Mouse (Mus musculus): ENCODE data around the gene Wdr92.
"Not testable (repeated sequence)": the region's sequence is repeated elsewhere in the genome, so short reads cannot be mapped to it uniquely, and the experiment has no call there.

Gene Wdr92

DNA sequence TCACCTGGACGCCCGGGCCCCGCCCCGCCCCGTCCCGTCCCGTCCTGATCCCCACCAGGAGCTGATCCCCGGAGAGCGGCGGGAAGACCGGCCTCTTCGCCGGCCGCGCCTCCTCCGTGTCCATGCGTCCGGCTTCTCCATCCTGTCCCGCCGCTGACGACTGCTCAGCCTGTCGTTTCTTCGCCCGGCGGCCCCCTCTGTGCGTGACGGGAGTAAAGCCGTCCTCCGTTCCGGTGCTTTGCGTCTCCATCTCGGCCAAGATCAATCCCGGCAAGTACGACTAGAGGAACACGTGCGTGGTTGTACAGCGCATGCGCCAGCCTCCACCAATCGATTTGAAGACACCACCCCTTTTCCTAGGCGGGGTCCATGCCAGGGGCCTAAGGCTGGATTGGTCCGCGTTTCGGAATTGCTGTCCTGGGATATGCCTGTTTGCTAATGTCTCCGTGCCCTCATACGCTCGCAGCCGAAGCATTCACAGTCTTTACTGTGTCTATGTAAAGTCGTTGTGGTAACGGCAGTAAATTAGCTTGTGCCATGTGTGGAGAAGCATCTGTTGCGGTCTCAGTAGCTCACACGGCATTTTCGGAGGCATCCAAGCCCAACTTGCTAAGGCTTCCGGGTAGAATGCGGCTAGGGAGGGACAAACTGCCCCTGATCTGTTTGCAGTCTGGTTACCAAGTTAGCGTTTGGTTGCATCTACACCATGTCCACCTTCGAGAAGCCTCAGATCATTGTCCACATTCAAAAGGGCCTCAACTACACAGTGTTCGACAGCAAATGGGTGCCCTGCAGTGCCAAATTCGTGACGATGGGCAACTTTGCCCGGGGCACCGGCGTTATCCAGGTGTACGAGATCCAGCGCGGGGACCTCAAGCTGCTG lies 29.6 kb downstream of the Wdr92 start, which contains the start of gene Pno1:
Gene Pno1 (minus strand): TSS at position 311 of the 883 bp plus-strand sequence.
- DNase-seq (ENCODE audit: low spot score): peak; percentile 97

DNA sequence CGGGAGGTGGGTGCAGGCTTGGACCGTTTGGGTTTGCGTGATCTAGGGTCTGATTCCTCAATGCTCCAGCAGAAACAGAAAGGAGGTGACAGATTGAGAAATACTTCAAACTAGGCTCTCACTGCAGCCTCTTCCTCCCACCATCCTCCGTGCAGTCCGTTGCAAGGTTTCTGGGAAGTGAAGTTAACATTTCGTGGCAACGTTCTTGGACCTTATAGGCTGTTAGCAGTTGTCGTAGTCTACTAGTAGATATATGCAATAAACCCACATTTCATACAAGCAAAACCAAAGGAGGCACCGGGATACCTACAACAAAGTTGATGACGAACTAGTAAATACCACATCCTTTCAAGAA lies 30.2 kb downstream of the Wdr92 start:
- DNase-seq (ENCODE audit: low spot score): no peak

DNA sequence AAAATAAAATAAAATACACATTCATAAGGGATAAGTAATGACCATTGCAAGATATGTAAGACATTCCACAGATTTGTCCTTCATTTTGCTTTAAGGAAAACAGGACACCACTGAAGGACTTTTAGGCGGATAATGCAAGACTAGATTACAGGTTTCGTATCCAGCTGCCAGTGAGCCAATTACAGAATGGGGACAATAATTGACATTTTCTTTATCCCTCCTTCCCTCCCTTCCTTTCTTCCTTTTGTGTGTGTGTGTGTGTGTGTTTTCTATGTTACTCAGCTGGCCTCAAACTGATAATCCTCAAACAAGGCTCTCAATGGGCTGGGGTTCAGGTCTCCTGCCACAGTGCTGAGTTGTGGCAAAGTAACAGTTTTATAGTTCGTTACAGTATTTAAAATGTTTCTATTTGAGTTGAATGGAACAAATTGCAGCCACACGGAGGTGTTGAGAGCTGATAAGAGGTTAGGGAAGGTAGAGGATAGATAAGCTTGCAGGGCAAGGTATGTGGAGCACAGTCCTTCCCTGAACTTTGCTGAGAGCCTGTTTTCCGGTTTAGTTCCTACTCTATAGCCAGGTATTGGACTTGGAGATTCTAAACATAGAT lies 31.1 kb downstream of the Wdr92 start:
- DNase-seq (ENCODE audit: low spot score): no peak

DNA sequence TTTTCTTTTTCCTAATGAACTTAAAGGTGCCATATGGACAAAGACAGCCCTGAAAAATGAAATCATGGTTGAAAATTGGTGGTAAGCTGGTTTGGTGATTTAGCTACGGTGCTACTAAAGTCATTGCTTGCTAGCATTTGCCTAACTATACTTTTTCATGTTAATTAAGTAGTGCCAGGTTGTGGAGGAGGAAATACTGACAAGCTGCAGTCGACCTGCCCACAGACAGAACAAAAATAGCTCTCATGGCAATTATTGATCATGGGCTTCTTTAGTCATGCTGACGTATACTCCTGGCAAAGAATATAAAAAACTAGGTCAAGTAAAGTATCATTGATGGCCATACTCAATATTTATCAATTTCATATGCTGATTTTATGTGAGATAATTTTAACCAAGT lies 33.6 kb downstream of the Wdr92 start:
- DNase-seq (ENCODE audit: low spot score): no peak

DNA sequence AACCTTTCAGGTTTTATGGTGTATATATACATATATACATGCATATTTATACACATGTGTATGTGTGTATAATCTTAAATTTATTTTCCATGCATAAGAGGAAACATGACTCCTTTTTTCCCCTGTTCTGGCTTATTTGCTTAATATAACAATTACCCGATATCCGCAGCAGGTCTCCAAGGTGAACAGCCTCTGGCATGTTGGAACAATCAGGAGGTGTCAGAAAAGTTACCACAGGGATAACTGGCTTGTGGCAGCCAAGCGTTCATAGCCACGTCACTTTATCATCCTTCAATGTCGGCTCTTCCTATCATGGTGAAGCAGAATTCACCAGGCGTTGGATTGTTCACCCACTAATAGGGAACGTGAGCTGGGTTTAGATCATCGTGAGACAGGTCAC lies 39.2 kb downstream of the Wdr92 start:
- DNase-seq (ENCODE audit: low spot score): no peak

DNA sequence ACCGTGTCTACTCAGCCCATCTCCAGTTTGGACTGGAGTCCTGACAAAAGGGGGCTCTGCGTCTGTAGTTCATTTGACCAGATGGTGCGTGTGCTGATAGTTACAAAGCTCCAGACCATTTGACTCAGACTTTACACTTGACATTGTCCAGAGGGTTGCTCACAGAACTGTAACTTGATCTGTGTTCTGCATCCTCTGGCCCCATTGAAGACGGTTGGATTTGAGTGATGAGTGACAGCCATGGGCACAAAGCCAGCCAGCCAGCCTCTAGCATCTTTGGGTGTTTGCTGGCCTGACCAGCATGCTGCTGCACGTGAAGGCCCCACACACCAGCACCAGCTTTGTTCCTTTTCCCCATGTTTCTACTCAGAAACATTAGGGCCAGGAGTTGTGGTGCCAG lies 50.9 kb downstream of the Wdr92 start:
- no peak for DNase-seq (ENCODE audit: low spot score)

DNA sequence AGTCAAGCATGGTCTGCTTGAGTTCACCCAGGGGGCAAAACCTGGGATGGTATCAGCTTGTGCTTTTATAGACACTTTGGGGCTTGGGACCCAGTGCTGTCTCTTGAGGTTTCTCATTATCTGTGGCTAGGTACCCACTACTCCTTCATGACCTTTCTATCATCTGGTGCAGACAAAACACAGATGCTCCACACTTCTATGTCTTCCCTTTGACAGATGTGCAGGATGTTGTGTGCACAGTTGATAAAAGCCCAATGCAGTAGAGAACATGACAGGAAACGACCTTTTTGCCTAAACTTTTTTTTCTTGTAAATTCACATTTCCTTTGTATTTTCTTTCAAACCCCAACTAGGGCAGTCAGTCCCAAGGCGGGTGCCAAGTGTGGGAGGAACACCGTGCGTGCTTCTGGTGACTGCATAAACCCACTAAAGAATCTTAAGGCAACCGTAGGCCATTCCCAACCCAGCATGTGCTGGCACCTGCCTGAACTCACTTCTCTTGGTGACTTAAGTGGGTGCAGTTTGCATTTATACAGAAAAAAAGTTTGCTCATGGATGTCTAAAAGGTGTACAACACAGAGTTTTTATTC lies 54.6 kb downstream of the Wdr92 start:
- no peak for DNase-seq (ENCODE audit: low spot score)

DNA sequence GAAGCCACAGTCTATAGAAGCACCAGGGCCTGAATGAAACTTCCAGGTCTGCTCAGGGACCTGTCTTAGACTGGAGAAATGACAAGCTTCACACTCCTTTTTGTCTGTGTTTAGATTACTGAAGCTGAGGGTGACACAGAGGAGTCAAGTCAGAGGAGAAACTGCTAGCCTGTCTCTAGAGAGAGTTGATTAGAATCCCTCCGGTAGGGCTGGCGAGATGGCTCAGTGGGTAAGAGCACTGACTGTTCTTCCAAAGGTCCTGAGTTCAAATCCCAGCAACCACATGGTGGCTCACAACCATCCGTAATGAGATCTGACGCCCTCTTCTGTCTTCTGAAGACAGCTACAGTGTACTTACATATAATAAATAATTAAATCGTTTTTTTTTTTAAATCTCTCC lies 56.7 kb downstream of the Wdr92 start:
- not testable (repeated sequence) for DNase-seq (ENCODE audit: low spot score)

DNA sequence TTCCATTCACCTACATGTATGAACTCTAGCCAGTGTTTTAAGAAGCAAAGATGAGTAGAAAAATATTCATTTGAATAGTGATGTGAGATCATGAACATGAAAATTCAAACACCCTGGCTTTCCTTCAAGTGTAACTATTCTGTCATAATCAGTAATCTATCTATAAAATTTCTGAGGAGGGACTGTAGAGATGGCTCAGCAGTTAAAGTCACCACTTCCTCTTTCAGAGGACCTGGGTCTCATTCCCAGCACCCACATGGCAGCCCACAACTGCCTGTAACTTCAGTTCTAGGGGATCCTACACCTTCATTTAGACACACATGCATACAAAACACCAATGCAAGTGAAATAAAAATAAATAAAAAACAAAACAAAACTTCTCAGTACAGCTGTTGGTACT lies 66.8 kb downstream of the Wdr92 start:
- DNase-seq (ENCODE audit: low spot score): no peak

DNA sequence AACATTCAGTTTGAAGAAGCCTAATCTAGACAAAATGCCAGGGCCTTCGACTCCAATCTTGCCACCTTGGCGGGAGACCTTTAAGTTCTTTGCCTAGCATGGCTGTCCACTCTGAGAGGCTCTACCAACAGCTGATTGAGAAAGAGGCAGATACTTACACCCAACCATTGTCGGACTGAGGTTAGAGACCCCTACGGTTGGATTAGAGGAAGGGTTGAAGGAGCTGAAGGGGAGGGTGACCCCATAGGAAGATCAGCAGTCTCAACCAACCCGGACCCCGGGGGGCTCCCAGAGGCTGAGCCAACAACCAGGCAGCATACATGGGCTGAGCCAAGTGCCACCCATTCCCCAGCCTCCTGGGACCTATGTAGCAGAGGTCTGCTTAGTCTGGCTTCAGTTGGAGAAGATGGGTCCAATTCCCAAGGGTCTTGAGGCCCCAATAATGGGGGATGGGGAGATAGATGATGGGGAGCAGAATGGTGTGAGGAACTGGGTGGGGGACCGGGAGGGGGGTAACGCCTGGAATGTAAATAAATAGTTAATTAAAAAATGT lies 75.0 kb downstream of the Wdr92 start:
- no peak for DNase-seq (ENCODE audit: low spot score)

DNA sequence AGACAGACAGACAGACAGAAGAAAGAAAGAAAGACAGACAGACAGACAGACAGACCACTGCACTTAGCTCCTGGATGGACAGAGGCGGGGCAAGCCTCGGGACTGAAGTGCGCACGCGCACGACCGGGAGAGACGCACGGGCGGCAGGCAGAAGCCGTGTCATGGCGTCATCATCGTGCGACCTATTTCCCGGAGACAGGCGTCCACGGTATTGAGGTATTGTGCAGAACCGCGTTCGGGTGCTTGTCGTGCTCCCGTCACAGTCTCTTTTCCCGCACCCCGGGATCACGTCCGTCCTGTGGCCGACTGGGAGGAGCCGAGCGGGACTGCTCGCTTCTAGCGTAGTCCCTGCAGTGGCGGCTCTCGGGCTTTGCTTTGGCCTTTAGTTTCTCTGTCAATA lies 75.5 kb downstream of the Wdr92 start, which contains the start of gene C1d:
Gene C1d (plus strand): TSS at position 137 of the 400 bp plus-strand sequence.
- peak; percentile 97 for DNase-seq (ENCODE audit: low spot score)

DNA sequence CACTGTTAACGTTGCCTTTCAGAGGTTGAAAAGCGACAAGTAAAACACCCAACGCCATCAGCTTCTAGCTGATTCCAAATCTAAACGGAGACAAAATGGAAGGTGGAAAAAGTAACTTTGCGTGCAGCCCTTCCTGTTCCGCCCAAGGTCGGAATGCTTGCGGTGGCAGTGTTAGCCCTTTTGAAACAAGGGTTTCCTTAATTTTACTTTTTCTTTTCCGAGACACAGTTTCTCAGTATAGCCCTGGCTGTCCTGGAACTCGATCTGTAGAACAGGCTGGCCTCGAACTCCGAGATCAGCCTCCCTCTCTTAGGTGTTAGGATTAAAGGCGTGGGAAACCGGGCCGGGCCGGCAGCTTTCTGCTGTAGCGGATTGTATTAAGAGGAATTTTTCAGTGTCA lies 76.0 kb downstream of the Wdr92 start:
- DNase-seq (ENCODE audit: low spot score): peak; percentile 29

DNA sequence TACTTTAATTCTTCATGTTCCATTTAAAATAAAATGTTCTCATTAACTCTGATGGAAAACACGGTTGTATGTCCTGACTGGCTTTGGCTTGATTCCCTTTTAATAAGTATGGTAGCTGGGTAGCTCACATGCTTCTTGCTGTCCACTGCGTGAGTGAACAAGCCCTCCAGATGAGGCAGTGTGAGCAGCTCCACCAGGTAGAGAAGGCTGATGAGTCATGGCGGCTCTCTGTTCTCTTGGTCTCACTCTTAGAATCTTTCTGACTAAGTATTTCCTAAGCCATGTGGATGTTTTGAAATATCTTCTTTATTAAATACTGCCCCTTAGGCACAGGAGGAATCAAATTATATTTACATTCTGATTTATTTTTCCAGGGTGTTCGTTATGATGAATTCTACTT lies 85.3 kb downstream of the Wdr92 start:
- DNase-seq (ENCODE audit: low spot score): no peak

DNA sequence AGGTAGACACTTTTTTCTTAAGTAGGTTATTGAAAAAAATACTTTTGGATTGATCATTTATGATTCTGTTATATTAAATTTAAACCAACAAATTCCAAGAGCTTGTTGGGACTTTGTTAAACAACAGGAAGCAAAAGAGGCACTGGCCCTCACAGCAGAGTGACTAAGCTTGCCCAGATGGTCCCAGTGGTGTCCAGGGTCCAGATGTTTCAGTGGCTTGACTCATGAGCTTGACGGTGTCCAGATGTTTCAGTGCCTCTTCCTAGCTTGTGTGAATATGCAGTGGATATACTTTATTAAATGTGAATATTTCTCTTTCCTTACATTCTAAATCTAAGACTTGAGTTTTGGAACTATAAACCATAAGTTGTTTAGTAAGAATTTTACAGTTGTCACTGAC lies 86.9 kb downstream of the Wdr92 start:
- no peak for DNase-seq (ENCODE audit: low spot score)

DNA sequence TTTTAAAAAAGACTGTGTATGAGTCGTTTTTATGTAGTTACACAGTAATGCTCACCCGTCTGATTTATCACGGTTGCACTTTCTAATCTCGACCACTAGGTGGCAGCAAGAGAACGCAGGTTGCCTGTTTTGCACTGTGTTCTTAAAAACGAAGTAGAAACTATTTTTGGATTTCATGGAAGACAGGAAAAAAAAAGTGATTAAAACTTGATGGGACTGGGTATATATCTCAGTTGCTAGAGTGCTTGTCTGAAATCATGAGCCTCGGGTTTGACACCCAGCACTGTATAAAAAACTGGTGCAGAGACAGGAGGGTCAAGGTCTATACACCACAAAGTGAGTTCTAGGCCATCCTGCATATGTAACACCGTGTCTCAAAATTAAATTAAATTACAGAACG lies 98.1 kb downstream of the Wdr92 start:
- DNase-seq (ENCODE audit: low spot score): peak; percentile 40

Measured in urinary bladder, postnatal 14 days (tissue).